Mouse (Mus musculus): ENCODE results near the gene Sgip1. TPM values are rescaled to one million over a fixed set of nuclear protein-coding genes. Genes with fewer than 3 reads are reported as not detected.

Gene Sgip1
- 10.4 TPM in 1 of 2 replicates, not detected in the other for total RNA-seq (2014; rRNA removed; ENCODE audit: low replicate concordance)
- 0.92 and 0.97 TPM in 2 replicates for polyA plus RNA-seq (2015; fragmentation: Nextera tagmentation; extraction: Ambion mirVana)

DNA sequence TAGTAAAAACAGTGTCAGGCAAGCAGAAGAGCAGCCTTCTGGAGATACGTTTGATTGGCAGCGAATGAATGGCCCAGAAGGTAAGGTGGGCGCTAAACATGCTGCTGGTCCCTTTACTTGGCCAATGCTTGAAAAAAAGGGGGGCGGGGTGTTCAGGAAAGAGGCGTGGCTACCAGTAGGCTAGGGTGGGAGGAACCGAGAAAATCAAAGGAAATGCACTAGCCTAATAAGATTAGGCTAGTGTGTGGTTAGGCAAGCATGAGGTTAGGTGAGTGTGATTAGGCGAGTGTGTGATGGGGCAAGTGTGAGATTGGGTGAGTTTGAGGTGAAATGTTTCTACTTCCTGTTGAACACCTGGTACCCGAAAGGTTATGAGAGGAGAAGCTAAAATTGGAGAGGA, at the start of gene Sgip1:
Gene Sgip1 (plus strand): TSS at position 11 of the 400 bp plus-strand sequence.
- H3K9ac ChIP-seq (replicated peaks; ENCODE audit: low read depth, low read length): no peak within 1 kb of the TSS
- ATAC-seq (ENCODE audit: insufficient read depth, low read depth) (no peak), DNase-seq (ENCODE audit: low spot score) (no peak)
- H3K4me1 ChIP-seq (ENCODE audit: control insufficient read depth, insufficient read depth): no peaks in the 10 kb centered on the region
- H3K9me3 ChIP-seq (replicated peaks; ENCODE audit: control insufficient read depth, low read length): no peaks in the 10 kb centered on the region
- TF ChIP-seq CTCF (IDR thresholded peaks at IDR 0.05; ENCODE audit: low read depth): no peak
- no peak for TF ChIP-seq EP300 (IDR thresholded peaks at IDR 0.05; ENCODE audit: low read depth)
- H3K27ac ChIP-seq (ENCODE audit: low read depth): no peak within 1 kb of the TSS
- WGBS: 59% methylated on average over 8 of the region's 8 CpGs
- H3K27me3 ChIP-seq (ENCODE audit: control insufficient read depth, insufficient read depth, low read length): no peaks in the 10 kb centered on the region
- no peaks in the 10 kb centered on the region for H3K36me3 ChIP-seq (replicated peaks; ENCODE audit: control insufficient read depth, insufficient read depth, low read length)
- H3K4me3 ChIP-seq (ENCODE audit: low read depth, low read length): no peak within 1 kb of the TSS
- no peak within 1 kb of the TSS for H3K4me2 ChIP-seq (ENCODE audit: low read depth, low read length)

- DNase-seq (ENCODE audit: low spot score) (no peak), ATAC-seq (ENCODE audit: insufficient read depth, low read depth) (no peak)
- Histone ChIP-seq H3K4me2 (ENCODE audit: low read depth, low read length) (no peak overlapping the region), H3K4me1 (ENCODE audit: control insufficient read depth, insufficient read depth) (no peaks in the 10 kb centered on the region), H3K27me3 (ENCODE audit: control insufficient read depth, insufficient read depth, low read length) (no peaks in the 10 kb centered on the region), H3K9ac (replicated peaks; ENCODE audit: low read depth, low read length) (no peak overlapping the region), H3K27ac (ENCODE audit: low read depth) (no peak overlapping the region), H3K4me3 (ENCODE audit: low read depth, low read length) (no peak overlapping the region), H3K9me3 (replicated peaks; ENCODE audit: control insufficient read depth, low read length) (no peaks in the 10 kb centered on the region), H3K36me3 (replicated peaks; ENCODE audit: control insufficient read depth, insufficient read depth, low read length) (no peaks in the 10 kb centered on the region)
- 61% methylated on average over 4 of the region's 4 CpGs for WGBS
- TF ChIP-seq CTCF (IDR thresholded peaks at IDR 0.05; ENCODE audit: low read depth) (no peak), EP300 (IDR thresholded peaks at IDR 0.05; ENCODE audit: low read depth) (no peak)
Measured at GRCm38 (mm10) chr4:102691402-102691801, 49.7 kb upstream of the Sgip1 start.

- WGBS: 92% methylated on average over 7 of the region's 7 CpGs
- Histone ChIP-seq H3K9ac (replicated peaks; ENCODE audit: low read depth, low read length) (no peak overlapping the region), H3K27me3 (ENCODE audit: control insufficient read depth, insufficient read depth, low read length) (no peaks in the 10 kb centered on the region), H3K27ac (ENCODE audit: low read depth) (no peak overlapping the region), H3K4me3 (ENCODE audit: low read depth, low read length) (no peak overlapping the region), H3K4me2 (ENCODE audit: low read depth, low read length) (no peak overlapping the region), H3K9me3 (replicated peaks; ENCODE audit: control insufficient read depth, low read length) (no peaks in the 10 kb centered on the region), H3K36me3 (replicated peaks; ENCODE audit: control insufficient read depth, insufficient read depth, low read length) (no peaks in the 10 kb centered on the region), H3K4me1 (ENCODE audit: control insufficient read depth, insufficient read depth) (no peaks in the 10 kb centered on the region)
- DNase-seq (ENCODE audit: low spot score) (no peak), ATAC-seq (ENCODE audit: insufficient read depth, low read depth) (no peak)
- TF ChIP-seq EP300 (IDR thresholded peaks at IDR 0.05; ENCODE audit: low read depth) (no peak), CTCF (IDR thresholded peaks at IDR 0.05; ENCODE audit: low read depth) (no peak)
Measured at GRCm38 (mm10) chr4:102697966-102698365, 43.1 kb upstream of the Sgip1 start.

GRCm38 (mm10) chr4:102711731-102712130, 29.4 kb upstream of the Sgip1 start:
- Histone ChIP-seq H3K27ac (ENCODE audit: low read depth) (no peak overlapping the region), H3K4me1 (ENCODE audit: control insufficient read depth, insufficient read depth) (peaks cover 5% of the 10 kb centered on the region; the same call in 1 of the 2 replicates), H3K9me3 (replicated peaks; ENCODE audit: control insufficient read depth, low read length) (no peaks in the 10 kb centered on the region), H3K36me3 (replicated peaks; ENCODE audit: control insufficient read depth, insufficient read depth, low read length) (no peaks in the 10 kb centered on the region), H3K27me3 (ENCODE audit: control insufficient read depth, insufficient read depth, low read length) (no peaks in the 10 kb centered on the region), H3K4me3 (ENCODE audit: low read depth, low read length) (no peak overlapping the region), H3K9ac (replicated peaks; ENCODE audit: low read depth, low read length) (no peak overlapping the region), H3K4me2 (ENCODE audit: low read depth, low read length) (no peak overlapping the region)
- DNase-seq (ENCODE audit: low spot score) (no peak), ATAC-seq (ENCODE audit: insufficient read depth, low read depth) (no peak)
- TF ChIP-seq CTCF (IDR thresholded peaks at IDR 0.05; ENCODE audit: low read depth) (no peak), EP300 (IDR thresholded peaks at IDR 0.05; ENCODE audit: low read depth) (no peak)
- 73% methylated on average over 4 of the region's 4 CpGs for WGBS

DNA sequence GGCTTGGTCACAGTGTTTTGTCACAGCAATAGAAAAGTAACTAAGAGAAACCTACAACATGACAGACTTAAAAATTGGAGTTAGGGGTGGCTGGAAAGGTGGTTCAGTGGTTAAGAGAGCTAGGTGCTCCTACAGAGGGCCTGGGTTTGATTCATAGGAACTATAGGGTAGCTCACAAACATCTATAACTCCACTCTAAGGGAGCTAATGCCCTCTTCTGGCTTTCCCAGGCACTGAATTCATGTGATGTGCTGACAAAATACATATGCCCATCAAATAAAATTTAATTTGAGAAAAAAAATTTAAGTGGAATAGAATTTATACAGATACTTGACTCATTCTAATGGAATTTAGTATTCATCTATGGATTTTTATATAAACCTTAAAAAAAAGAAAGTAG, 25.6 kb upstream of the Sgip1 start:
- Histone ChIP-seq H3K4me2 (ENCODE audit: low read depth, low read length) (no peak overlapping the region), H3K9me3 (replicated peaks; ENCODE audit: control insufficient read depth, low read length) (no peaks in the 10 kb centered on the region), H3K4me1 (ENCODE audit: control insufficient read depth, insufficient read depth) (peaks cover 7% of the 10 kb centered on the region; the same call in 1 of the 2 replicates), H3K27me3 (ENCODE audit: control insufficient read depth, insufficient read depth, low read length) (no peaks in the 10 kb centered on the region), H3K27ac (ENCODE audit: low read depth) (no peak overlapping the region), H3K9ac (replicated peaks; ENCODE audit: low read depth, low read length) (no peak overlapping the region), H3K36me3 (replicated peaks; ENCODE audit: control insufficient read depth, insufficient read depth, low read length) (no peaks in the 10 kb centered on the region), H3K4me3 (ENCODE audit: low read depth, low read length) (no peak overlapping the region)
- DNase-seq (ENCODE audit: low spot score) (no peak), ATAC-seq (ENCODE audit: insufficient read depth, low read depth) (no peak)
- TF ChIP-seq CTCF (IDR thresholded peaks at IDR 0.05; ENCODE audit: low read depth): no peak
- no peak for TF ChIP-seq EP300 (IDR thresholded peaks at IDR 0.05; ENCODE audit: low read depth)

DNA sequence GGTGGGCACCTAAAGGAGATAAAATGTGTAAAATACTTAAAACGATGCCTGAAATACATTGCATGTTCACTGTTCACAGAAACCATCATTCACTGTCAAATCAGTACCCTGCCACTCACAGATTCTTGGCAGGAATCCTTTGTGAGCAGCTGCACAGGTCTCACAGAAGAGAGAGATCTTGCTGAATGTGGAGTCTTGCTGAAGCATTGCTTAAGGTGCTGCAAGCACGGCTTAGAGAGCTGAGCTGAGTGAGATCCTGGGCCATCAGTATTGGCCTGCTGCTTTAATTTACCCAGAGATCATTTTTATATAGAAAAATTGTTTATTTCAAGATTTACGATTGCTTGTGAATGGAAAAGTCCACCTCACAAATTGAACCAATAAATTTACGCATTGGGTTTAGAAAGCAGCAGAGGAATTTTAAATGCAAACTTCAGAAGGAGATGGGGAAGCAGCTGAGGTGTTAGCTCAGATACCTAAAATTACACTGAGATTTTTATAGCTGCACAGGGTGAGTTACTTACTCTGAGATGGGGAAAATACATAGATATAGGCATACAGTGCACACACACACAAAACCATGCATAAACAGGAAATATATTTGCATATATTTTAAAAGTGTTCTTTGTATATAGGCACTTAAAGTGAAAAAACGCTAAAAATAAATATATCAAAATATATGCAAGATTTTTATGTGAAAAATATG, 23.8 kb upstream of the Sgip1 start:
- H3K36me3 ChIP-seq (replicated peaks; ENCODE audit: control insufficient read depth, insufficient read depth, low read length): no peaks in the 10 kb centered on the region
- H3K9me3 ChIP-seq (replicated peaks; ENCODE audit: control insufficient read depth, low read length): no peaks in the 10 kb centered on the region
- TF ChIP-seq EP300 (IDR thresholded peaks at IDR 0.05; ENCODE audit: low read depth): no peak
- TF ChIP-seq CTCF (IDR thresholded peaks at IDR 0.05; ENCODE audit: low read depth): no peak
- H3K4me2 ChIP-seq (ENCODE audit: low read depth, low read length): no peak overlapping the region
- 62% methylated on average over 5 of the region's 5 CpGs for WGBS
- no peak overlapping the region for H3K9ac ChIP-seq (replicated peaks; ENCODE audit: low read depth, low read length)
- no peak overlapping the region for H3K4me3 ChIP-seq (ENCODE audit: low read depth, low read length)
- H3K4me1 ChIP-seq (ENCODE audit: control insufficient read depth, insufficient read depth): peaks cover 7% of the 10 kb centered on the region; the same call in 1 of the 2 replicates
- ATAC-seq (ENCODE audit: insufficient read depth, low read depth) (no peak), DNase-seq (ENCODE audit: low spot score) (no peak)
- H3K27ac ChIP-seq (ENCODE audit: low read depth): no peak overlapping the region
- no peaks in the 10 kb centered on the region for H3K27me3 ChIP-seq (ENCODE audit: control insufficient read depth, insufficient read depth, low read length)

Data from heart, postnatal 0 days (tissue).